Mouse (Mus musculus) lung, postnatal 0 days (tissue): ENCODE data around the gene Zfp691. TPM values are rescaled to one million over a fixed set of nuclear protein-coding genes. Genes with fewer than 3 reads are reported as not detected.
A peak's percentile ranks its signal among the peaks of the same experiment; 100 is the strongest.

Experiments used
- ATAC-seq: fragments of 200-750 bp; cut with Nextera tagmentation; 2 replicates; pipeline ENCODE4 v1.8.0; 2017; ENCODE audit warnings: moderate library complexity
- DNase-seq: peaks from one replicate; pipeline ENCODE4 v3.0.0-alpha.2; 2016; ENCODE audit warnings: low spot score
- H3K27ac ChIP-seq: fragments of 300-500 bp; sonication (generic); 2 replicates; pipeline ENCODE4 v1.5.1; 2014; ENCODE audit warnings: antibody characterized with exemption, mild to moderate bottlenecking, low read length, mixed read lengths
- H3K27me3 ChIP-seq: fragments of 300-500 bp; sonication (generic); replicated peaks from 2 replicates; pipeline ENCODE4 v1.6.1; 2014; ENCODE audit warnings: low read length, mixed read lengths; ENCODE audit not compliant: insufficient read depth
- H3K36me3 ChIP-seq: fragments of 300-500 bp; sonication (generic); 2 replicates; pipeline ENCODE4 v1.6.1; 2014; ENCODE audit warnings: low read length, mixed read lengths; ENCODE audit not compliant: insufficient read depth
- H3K4me1 ChIP-seq: fragments of 300-500 bp; sonication (generic); 2 replicates; pipeline ENCODE4 v1.6.1; 2014; ENCODE audit warnings: antibody characterized with exemption, low read depth, low read length, mixed read lengths; ENCODE audit not compliant: insufficient read depth
- H3K4me2 ChIP-seq: fragments of 300-500 bp; sonication (generic); replicated peaks from 2 replicates; pipeline ENCODE4 v1.6.1; 2014; ENCODE audit warnings: low read depth, mild to moderate bottlenecking, low read length, moderate library complexity, mixed read lengths
- H3K4me3 ChIP-seq: fragments of 300-500 bp; sonication (generic); 2 replicates; pipeline ENCODE4 v1.5.1; 2014; ENCODE audit warnings: low read depth, low read length
- H3K9ac ChIP-seq: fragments of 300-500 bp; sonication (generic); replicated peaks from 2 replicates; pipeline ENCODE4 v1.6.1; 2014; ENCODE audit warnings: low read depth, mild to moderate bottlenecking
- H3K9me3 ChIP-seq: fragments of 300-500 bp; sonication (generic); 2 replicates; pipeline ENCODE4 v1.6.1; 2016; ENCODE audit warnings: low read length, mixed read lengths
- CTCF ChIP-seq: IDR thresholded peaks from 2 replicates; pipeline ENCODE4 v1.5.1; 2016; ENCODE audit warnings: antibody characterized with exemption, mild to moderate bottlenecking
- EP300 ChIP-seq: IDR thresholded peaks from 2 replicates; pipeline ENCODE4 v1.6.1; 2016; ENCODE audit warnings: antibody characterized with exemption, mild to moderate bottlenecking, control low read depth
- WGBS: fragments of 180-500 bp; shearing (Covaris S2); extraction: QIAGEN DNeasy Blood & Tissue Kit; methylation state at CpG from one replicate; pipeline ENCODE4 v1.1.7; 2014; 5-methylcytosine and 5-hydroxymethylcytosine counted together
- polyA plus RNA-seq: library from polyadenylated mRNA; unstranded; fragments of >200 nt; fragmentation: Nextera tagmentation; extraction: Ambion mirVana; gene quantifications from 2 replicates; pipeline ENCODE4 v1.2.1, GENCODE M21; 2015

The Zfp691 gene
- 4.6 and 5.8 TPM in 2 replicates for polyA plus RNA-seq

- Histone ChIP-seq H3K36me3 (peaks cover 10% of the 10 kb centered on the region; the same call in 1 of the 2 replicates), H3K4me3 (peak within 1 kb of the TSS; percentile 73), H3K27ac (peak within 1 kb of the TSS; percentile 55), H3K9me3 (no peaks in the 10 kb centered on the region), H3K4me2 (peak within 1 kb of the TSS; percentile 82), H3K4me1 (no peaks in the 10 kb centered on the region), H3K27me3 (no peaks in the 10 kb centered on the region), H3K9ac (peak within 1 kb of the TSS; percentile 70)
- under 1% methylated on average over 38 of the region's 40 CpGs for WGBS
- peak; percentile 99 for DNase-seq
- peak; percentile 100 for ATAC-seq
- TF ChIP-seq EP300 = no peak
- TF ChIP-seq CTCF = no peak
These were observed at the start of gene Zfp691 for GRCm38 (mm10) chr4:119173851-119174453. Gene Zfp691 (minus strand): TSS chr4:119174195.

GRCm38 (mm10) chr4:119223696-119224095 lies 49.7 kb upstream of the Zfp691 start:
- Histone ChIP-seq H3K36me3 (peaks cover 29% of the 10 kb centered on the region), H3K9ac (no peak overlapping the region), H3K4me3 (no peak overlapping the region), H3K27me3 (no peaks in the 10 kb centered on the region), H3K27ac (no peak overlapping the region), H3K9me3 (no peaks in the 10 kb centered on the region), H3K4me2 (no peak overlapping the region), H3K4me1 (no peaks in the 10 kb centered on the region)
- peak; percentile 57 for DNase-seq
- WGBS = 77% methylated on average over 1 of the region's 1 CpGs
- peak; percentile 41 for ATAC-seq
- TF ChIP-seq EP300 (no peak), CTCF (peak; percentile 80)

GRCm38 (mm10) chr4:119218169-119218568 lies 44.2 kb upstream of the Zfp691 start, which contains the start of gene Tmem269:
Gene Tmem269 (minus strand): TSS chr4:119218217.
- WGBS = 16% methylated on average over 11 of the region's 11 CpGs
- Histone ChIP-seq H3K4me1 (no peaks in the 10 kb centered on the region), H3K4me2 (no peak within 1 kb of the TSS), H3K9ac (no peak within 1 kb of the TSS), H3K9me3 (no peaks in the 10 kb centered on the region), H3K36me3 (no peaks in the 10 kb centered on the region), H3K4me3 (no peak within 1 kb of the TSS), H3K27me3 (no peaks in the 10 kb centered on the region), H3K27ac (no peak within 1 kb of the TSS)
- DNase-seq = no peak
- no peak for ATAC-seq
- TF ChIP-seq EP300 = no peak
- TF ChIP-seq CTCF = no peak

GRCm38 (mm10) chr4:119216667-119217066 lies 42.7 kb upstream of the Zfp691 start:
- Histone ChIP-seq H3K27me3 (no peaks in the 10 kb centered on the region), H3K9ac (no peak overlapping the region), H3K4me1 (no peaks in the 10 kb centered on the region), H3K9me3 (no peaks in the 10 kb centered on the region), H3K4me3 (no peak overlapping the region), H3K4me2 (no peak overlapping the region), H3K36me3 (no peaks in the 10 kb centered on the region), H3K27ac (no peak overlapping the region)
- TF ChIP-seq CTCF (no peak), EP300 (no peak)
- WGBS = 51% methylated on average over 8 of the region's 8 CpGs
- ATAC-seq (0 out of 2 replicates have a peak, but pooled peaks have one; percentile 19), DNase-seq (peak; percentile 36)

- ATAC-seq = peak; percentile 65
- Histone ChIP-seq H3K4me3 (no peak overlapping the region), H3K4me2 (no peak overlapping the region), H3K9ac (no peak overlapping the region), H3K27me3 (no peaks in the 10 kb centered on the region), H3K9me3 (no peaks in the 10 kb centered on the region), H3K36me3 (no peaks in the 10 kb centered on the region; the same call in 1 of the 2 replicates), H3K4me1 (no peaks in the 10 kb centered on the region), H3K27ac (no peak overlapping the region)
- peak; percentile 85 for DNase-seq
- WGBS = 14% methylated on average over 8 of the region's 8 CpGs
- TF ChIP-seq CTCF = peak; percentile 95
- TF ChIP-seq EP300 = no peak
These were observed 30.7 kb upstream of the Zfp691 start for GRCm38 (mm10) chr4:119204672-119205071.

- H3K27ac ChIP-seq = no peak overlapping the region
- H3K4me1 ChIP-seq = peaks cover 3% of the 10 kb centered on the region; the same call in 1 of the 2 replicates
- H3K27me3 ChIP-seq = no peaks in the 10 kb centered on the region
- 88% methylated on average over 6 of the region's 6 CpGs for WGBS
- DNase-seq (no peak), ATAC-seq (no peak)
- no peaks in the 10 kb centered on the region; the same call in 1 of the 2 replicates for H3K36me3 ChIP-seq
- no peak overlapping the region for H3K9ac ChIP-seq
- H3K4me2 ChIP-seq = no peak overlapping the region
- no peak for TF ChIP-seq EP300
- TF ChIP-seq CTCF = no peak
- no peaks in the 10 kb centered on the region for H3K9me3 ChIP-seq
- no peak overlapping the region for H3K4me3 ChIP-seq
These were observed 24.1 kb upstream of the Zfp691 start for GRCm38 (mm10) chr4:119198105-119198504.
